Mouse (Mus musculus) G1E-ER4 (cell line): Measurements from ENCODE around the gene Mrps35. TPM values are rescaled to one million over a fixed set of nuclear protein-coding genes. Genes with fewer than 3 reads are reported as not detected.

ENCODE experiments used
- GATA1 ChIP-seq: IDR thresholded peaks from one replicate; pipeline ENCODE4 v1.8.0; 2012; ENCODE audit warnings: low read length, inconsistent platforms
- polyA plus RNA-seq: library from polyadenylated mRNA; stranded (reverse); fragments of >175 nt; gene quantifications from 2 replicates; pipeline ENCODE4 v1.2.3, GENCODE M21; 2012

Gene Mrps35
- polyA plus RNA-seq, 1 experiment = 19.4 TPM

GRCm38 (mm10) chr6:147061630-147062029 lies 19.1 kb downstream of the Mrps35 start:
- TF ChIP-seq GATA1 = no peak

GRCm38 (mm10) chr6:147062034-147062433 lies 19.5 kb downstream of the Mrps35 start:
- no peak for TF ChIP-seq GATA1

GRCm38 (mm10) chr6:147062694-147063093 lies 20.1 kb downstream of the Mrps35 start:
- TF ChIP-seq GATA1 = no peak

GRCm38 (mm10) chr6:147064226-147064943 lies 21.8 kb downstream of the Mrps35 start:
- TF ChIP-seq GATA1 = no peak

- TF ChIP-seq GATA1 = no peak
These were observed 22.3 kb downstream of the Mrps35 start for GRCm38 (mm10) chr6:147064944-147065261.

GRCm38 (mm10) chr6:147075808-147076387 lies 33.3 kb downstream of the Mrps35 start:
- no peak for TF ChIP-seq GATA1

GRCm38 (mm10) chr6:147076878-147077277 lies 34.3 kb downstream of the Mrps35 start:
- TF ChIP-seq GATA1 = no peak

GRCm38 (mm10) chr6:147079919-147080318 lies 37.4 kb downstream of the Mrps35 start:
- no peak for TF ChIP-seq GATA1

GRCm38 (mm10) chr6:147085398-147086040 lies 43.0 kb downstream of the Mrps35 start:
- TF ChIP-seq GATA1 = no peak

- TF ChIP-seq GATA1 = no peak
These were observed 44.1 kb downstream of the Mrps35 start, which contains the start of gene Mansc4 for GRCm38 (mm10) chr6:147086594-147087225. Gene Mansc4, minus strand, starts transcription at chr6:147087032.

- no peak for TF ChIP-seq GATA1
These were observed 45.2 kb downstream of the Mrps35 start for GRCm38 (mm10) chr6:147087736-147088135.

GRCm38 (mm10) chr6:147088517-147088916 lies 46.0 kb downstream of the Mrps35 start:
- no peak for TF ChIP-seq GATA1

- TF ChIP-seq GATA1 = no peak
These were observed 47.6 kb downstream of the Mrps35 start for GRCm38 (mm10) chr6:147090191-147090590.

GRCm38 (mm10) chr6:147091136-147092120 lies 48.9 kb downstream of the Mrps35 start, which contains the start of gene Klhl42:
Gene Klhl42, plus strand, starts transcription at chr6:147091379.
- no peak for TF ChIP-seq GATA1

GRCm38 (mm10) chr6:147092136-147092535 lies 49.6 kb downstream of the Mrps35 start:
- no peak for TF ChIP-seq GATA1

- no peak for TF ChIP-seq GATA1
These were observed 52.2 kb downstream of the Mrps35 start for GRCm38 (mm10) chr6:147094771-147095170.
